Mouse (Mus musculus) heart, adult 2 months (tissue): Measurements from ENCODE around the gene Lurap1. TPM values are rescaled to one million over a fixed set of nuclear protein-coding genes. Genes with fewer than 3 reads are reported as not detected.

Source experiments
- DNase-seq, 2 experiments: peaks; one replicate each; pipeline ENCODE4 v3.0.0; 2021
- H3K27ac ChIP-seq: fragments of 200-600 bp; 2 replicates; pipeline ENCODE4 v1.8.1; 2022
- H3K27me3 ChIP-seq: fragments of 200-500 bp; 2 replicates; pipeline ENCODE4 v1.6.1; 2012; ENCODE audit warnings: mild to moderate bottlenecking, low read length, inconsistent platforms, mixed read lengths; ENCODE audit not compliant: control insufficient read depth, insufficient read depth
- H3K36me3 ChIP-seq: fragments of 200-500 bp; 2 replicates; pipeline ENCODE4 v1.6.1; 2012; ENCODE audit warnings: low read length, inconsistent platforms; ENCODE audit not compliant: control insufficient read depth, insufficient read depth
- H3K4me1 ChIP-seq: fragments of 200-500 bp; 2 replicates; pipeline ENCODE4 v1.6.1; 2011; ENCODE audit warnings: low read length; ENCODE audit not compliant: control insufficient read depth, insufficient read depth
- H3K4me3 ChIP-seq: fragments of 200-600 bp; 2 replicates; pipeline ENCODE4 v1.8.1; 2022
- H3K79me2 ChIP-seq: fragments of 200-500 bp; replicated peaks from 2 replicates; pipeline ENCODE4 v1.6.1; 2012; ENCODE audit warnings: mild to moderate bottlenecking, inconsistent platforms, low read length, moderate library complexity, mixed read lengths; ENCODE audit not compliant: control insufficient read depth, insufficient read depth
- H3K9ac ChIP-seq: fragments of 200-500 bp; 2 replicates; pipeline ENCODE4 v1.6.1; 2012; ENCODE audit warnings: low read depth, mild to moderate bottlenecking, control low read depth, inconsistent platforms, low read length, mixed read lengths
- CTCF ChIP-seq: fragments of 200-600 bp; IDR thresholded peaks from 2 replicates; pipeline ENCODE4 v1.8.1; 2022; ENCODE audit warnings: antibody characterized with exemption, mild to moderate bottlenecking, moderate library complexity
- EP300 ChIP-seq: fragments of 200-500 bp; IDR thresholded peaks from 2 replicates; pipeline ENCODE4 v1.6.1; 2011; ENCODE audit warnings: low read depth, low read length, control low read depth; ENCODE audit not compliant: insufficient read depth
- POLR2A ChIP-seq: fragments of 200-500 bp; IDR thresholded peaks from 2 replicates; pipeline ENCODE4 v1.6.1; 2011; ENCODE audit warnings: mild to moderate bottlenecking, low read depth, low read length, control low read depth; ENCODE audit not compliant: insufficient read depth
- WGBS: fragments of 180-500 bp; shearing (Covaris S2); methylation state at CpG from one replicate; pipeline ENCODE4 v1.1.7; 2018; 5-methylcytosine and 5-hydroxymethylcytosine counted together
- intact Hi-C: fragments of 180-260 bp; cut with DNase I; formaldehyde crosslinking; loops from one replicate; pipeline ENCODE4 v1.15.1; 2025
- polyA plus RNA-seq: library from polyadenylated mRNA; depleted of rRNA; stranded (reverse); fragments of >200 nt; gene quantifications from 2 replicates; pipeline ENCODE4 v1.2.3, GENCODE M21; 2012
- total RNA-seq, 2 experiments: library from RNA; stranded (reverse); gene quantifications; 2 replicates each; pipeline ENCODE4 v1.2.3; 2021

Lurap1 gene
- total and polyA plus RNA-seq, 3 experiments: 2.0 to 5.4 (median 4.5) TPM

GRCm38 (mm10) chr4:116127956-116128355, 23.2 kb downstream of the Lurap1 start:
- H3K4me1 ChIP-seq: peaks cover 1% of the 10 kb centered on the region; the same call in 1 of the 2 replicates
- no peaks in the 10 kb centered on the region for H3K36me3 ChIP-seq
- TF ChIP-seq CTCF: no peak
- no peak for TF ChIP-seq EP300
- TF ChIP-seq POLR2A: no peak
- H3K79me2 ChIP-seq: no peaks in the 10 kb centered on the region
- H3K27ac ChIP-seq: no peak overlapping the region
- H3K9ac ChIP-seq: no peak overlapping the region
- intact Hi-C loops: no loop called here
- H3K27me3 ChIP-seq: no peaks in the 10 kb centered on the region
- DNase-seq: no peak
- WGBS: 76% methylated on average over 6 of the region's 6 CpGs
- H3K4me3 ChIP-seq: no peak overlapping the region

GRCm38 (mm10) chr4:116125803-116126386, 25.2 kb downstream of the Lurap1 start:
- Histone ChIP-seq H3K4me1 (peaks cover 1% of the 10 kb centered on the region; the same call in 1 of the 2 replicates), H3K27me3 (no peaks in the 10 kb centered on the region), H3K36me3 (no peaks in the 10 kb centered on the region), H3K4me3 (no peak overlapping the region), H3K9ac (no peak overlapping the region), H3K27ac (no peak overlapping the region), H3K79me2 (no peaks in the 10 kb centered on the region)
- no peak for DNase-seq
- WGBS: 92% methylated on average over 4 of the region's 4 CpGs
- no peak for TF ChIP-seq CTCF
- TF ChIP-seq POLR2A: no peak
- no peak for TF ChIP-seq EP300
- intact Hi-C loops: no loop called here

GRCm38 (mm10) chr4:116123602-116124519, 27.3 kb downstream of the Lurap1 start, which contains the start of the genes Rad54l and Pomgnt1:
Gene Rad54l, minus strand, starts transcription at chr4:116123690.
Gene Pomgnt1, plus strand, starts transcription at chr4:116123840.
- intact Hi-C loops: no loop called here
- WGBS: 5% methylated on average over 24 of the region's 24 CpGs
- TF ChIP-seq EP300 (peak; percentile 5; the same call in 1 of the 2 replicates), CTCF (peak; percentile 57), POLR2A (peak; percentile 69)

GRCm38 (mm10) chr4:116122762-116123161, 28.4 kb downstream of the Lurap1 start:
- Histone ChIP-seq H3K4me3 (no peak overlapping the region), H3K4me1 (peaks cover 1% of the 10 kb centered on the region; the same call in 1 of the 2 replicates), H3K27ac (no peak overlapping the region), H3K36me3 (no peaks in the 10 kb centered on the region), H3K9ac (no peak overlapping the region), H3K27me3 (no peaks in the 10 kb centered on the region), H3K79me2 (no peaks in the 10 kb centered on the region)
- intact Hi-C loops: no loop called here
- WGBS: 0% methylated on average over 1 of the region's 1 CpGs
- DNase-seq: no peak
- TF ChIP-seq EP300 (no peak), POLR2A (no peak), CTCF (no peak)

More at GRCm38 (mm10) chr4:116123602-116124519, 27.3 kb downstream of the Lurap1 start, which contains the start of the genes Rad54l and Pomgnt1:
- Histone ChIP-seq H3K4me3 (peak within 1 kb of the TSS; percentile 44), H3K36me3 (no peaks in the 10 kb centered on the region), H3K9ac (peak within 1 kb of the TSS; percentile 66), H3K27me3 (no peaks in the 10 kb centered on the region), H3K27ac (peak within 1 kb of the TSS; percentile 59), H3K4me1 (peaks cover 1% of the 10 kb centered on the region; the same call in 1 of the 2 replicates), H3K79me2 (no peaks in the 10 kb centered on the region)
- peak; percentile 80 to 86 for DNase-seq

- Histone ChIP-seq H3K9ac (no peak overlapping the region), H3K4me1 (no peaks in the 10 kb centered on the region), H3K4me3 (no peak overlapping the region), H3K27me3 (no peaks in the 10 kb centered on the region), H3K79me2 (no peaks in the 10 kb centered on the region), H3K27ac (no peak overlapping the region), H3K36me3 (no peaks in the 10 kb centered on the region)
- 84% methylated on average over 2 of the region's 2 CpGs for WGBS
- intact Hi-C loops: no loop called here
- no peak for DNase-seq
- TF ChIP-seq POLR2A (no peak), EP300 (no peak), CTCF (no peak)
Observed at GRCm38 (mm10) chr4:116111486-116111885, 39.7 kb downstream of the Lurap1 start.

GRCm38 (mm10) chr4:116110695-116111094, 40.4 kb downstream of the Lurap1 start:
- WGBS: 90% methylated on average over 6 of the region's 6 CpGs
- Histone ChIP-seq H3K9ac (no peak overlapping the region), H3K4me1 (no peaks in the 10 kb centered on the region), H3K4me3 (no peak overlapping the region), H3K79me2 (no peaks in the 10 kb centered on the region), H3K27me3 (no peaks in the 10 kb centered on the region), H3K36me3 (no peaks in the 10 kb centered on the region), H3K27ac (no peak overlapping the region)
- DNase-seq: no peak
- intact Hi-C loops: no loop called here
- TF ChIP-seq EP300 (no peak), CTCF (no peak), POLR2A (no peak)
